In genomic region chr2:94273154-94274021, GRCm38 (mm10) we compare ENCODE assay signal across 8 mouse cellular contexts.
A peak's percentile ranks its signal among the peaks of the same experiment; 100 is the strongest.
DNase-seq lines count a peak whose midpoint lies in the region; ATAC-seq and TF ChIP-seq lines count a peak whose summit lies in the region.

No protein-coding gene starts in this region.

- intact Hi-C loops in heart, postnatal 25 days (cut with DNase I): no loop called here

- WGBS in forebrain, embryonic 15.5 days: under 1% methylated on average over 71 of the region's 72 CpGs
- 1% methylated on average over 30 of the region's 72 CpGs for WGBS in liver, postnatal 0 days (ENCODE audit: insufficient replicate concordance)
- under 1% methylated on average over 58 of the region's 72 CpGs for WGBS in neural tube, embryonic 14.5 days

- H3K36me3 ChIP-seq in forebrain, embryonic 15.5 days: no peaks in the 10 kb centered on the region
- no peaks in the 10 kb centered on the region for H3K36me3 ChIP-seq in liver, postnatal 0 days (replicated peaks; ENCODE audit: insufficient read depth, low read length)
- H3K36me3 ChIP-seq in neural tube, embryonic 14.5 days (ENCODE audit: control insufficient read depth, insufficient read depth, low read length): no peaks in the 10 kb centered on the region

- no peak for TF ChIP-seq EP300 in liver, postnatal 0 days (IDR thresholded peaks at IDR 0.05; ENCODE audit: low read depth)

- ATAC-seq in forebrain, embryonic 15.5 days (replicated peaks): peak; percentile 90
- ATAC-seq in liver, postnatal 0 days: peak; percentile 66
- peak; percentile 92 for ATAC-seq in neural tube, embryonic 14.5 days (ENCODE audit: low read depth)

- H3K27ac ChIP-seq in forebrain, embryonic 15.5 days (replicated peaks): peak overlapping the region; percentile 55
- H3K27ac ChIP-seq in liver, postnatal 0 days (ENCODE audit: low read depth): no peak overlapping the region
- H3K27ac ChIP-seq in neural tube, embryonic 14.5 days (ENCODE audit: low read depth, low read length): peak overlapping the region; percentile 50

- peak overlapping the region; percentile 66 for H3K4me3 ChIP-seq in forebrain, embryonic 15.5 days
- H3K4me3 ChIP-seq in liver, postnatal 0 days (ENCODE audit: low read depth, low read length): peak overlapping the region; percentile 48
- peak overlapping the region; percentile 48 for H3K4me3 ChIP-seq in neural tube, embryonic 14.5 days (ENCODE audit: low read depth, low read length)

- peak overlapping the region; percentile 98 for H3K4me2 ChIP-seq in forebrain, embryonic 15.5 days (replicated peaks)
- peak overlapping the region; percentile 81 for H3K4me2 ChIP-seq in liver, postnatal 0 days (ENCODE audit: low read depth, low read length)
- H3K4me2 ChIP-seq in neural tube, embryonic 14.5 days (ENCODE audit: low read depth, low read length): peak overlapping the region; percentile 64

- peaks cover 14% of the 10 kb centered on the region for H3K4me1 ChIP-seq in forebrain, embryonic 15.5 days
- H3K4me1 ChIP-seq in liver, postnatal 0 days (ENCODE audit: insufficient read depth): peaks cover 9% of the 10 kb centered on the region
- H3K4me1 ChIP-seq in neural tube, embryonic 14.5 days (ENCODE audit: control insufficient read depth, insufficient read depth, low read length): no peaks in the 10 kb centered on the region; the same call in 1 of the 2 replicates

- peak overlapping the region; percentile 79 for H3K9ac ChIP-seq in forebrain, embryonic 15.5 days (replicated peaks)
- H3K9ac ChIP-seq in liver, postnatal 0 days (replicated peaks): peak overlapping the region; percentile 30
- peak overlapping the region; percentile 63 for H3K9ac ChIP-seq in neural tube, embryonic 14.5 days (replicated peaks; ENCODE audit: low read depth, low read length)

- no peak for TF ChIP-seq CTCF in liver, postnatal 0 days (IDR thresholded peaks at IDR 0.05; ENCODE audit: low read depth)

- no peaks in the 10 kb centered on the region for H3K27me3 ChIP-seq in forebrain, embryonic 15.5 days
- peaks cover 33% of the 10 kb centered on the region for H3K27me3 ChIP-seq in liver, postnatal 0 days (ENCODE audit: insufficient read depth, low read length)
- H3K27me3 ChIP-seq in neural tube, embryonic 14.5 days (ENCODE audit: control insufficient read depth, insufficient read depth, low read length): no peaks in the 10 kb centered on the region

- peak; percentile 33 to 55 for DNase-seq in CD8-positive naive resting alpha-beta T cell, adult 2 months (ENCODE audit: low read depth in 2 of 2, low spot score in 2 of 2)
- DNase-seq in c-Kit-positive CD71-positive TER-119-positive erythroid progenitor cells, embryonic 14.5 days (ENCODE audit: low spot score): peak; percentile 33
- peak; percentile 78 for DNase-seq in heart, postnatal 25 days (ENCODE audit: low spot score)
- peak; percentile 78 to 83 for DNase-seq in layer of hippocampus, adult 18-20 months (ENCODE audit: low spot score in 2 of 2)
- peak; percentile 50 for DNase-seq in liver, postnatal 0 days
- DNase-seq in testis, postnatal 10 days (ENCODE audit: low spot score): peak; percentile 92

- H3K9me3 ChIP-seq in forebrain, embryonic 15.5 days: no peaks in the 10 kb centered on the region
- no peaks in the 10 kb centered on the region for H3K9me3 ChIP-seq in liver, postnatal 0 days (ENCODE audit: low read length)
- no peaks in the 10 kb centered on the region for H3K9me3 ChIP-seq in neural tube, embryonic 14.5 days (ENCODE audit: control insufficient read depth, low read length)

Comparison
In these comparisons a context has a peak if more than half of its experiments do, and no peak if none do; other contexts are left out.
1. DNase-seq: peak in every context shown above with its lines; median percentile 92 in testis, postnatal 10 days; 80 in layer of hippocampus, adult 18-20 months; 78 in heart, postnatal 25 days; 50 in liver, postnatal 0 days; 44 in CD8-positive naive resting alpha-beta T cell, adult 2 months; 33 in c-Kit-positive CD71-positive TER-119-positive erythroid progenitor cells, embryonic 14.5 days.